Mouse (Mus musculus) retina, postnatal 7 days (tissue): ENCODE measurements around the gene Retreg1.

ENCODE experiments used
- DNase-seq: peaks from one replicate; pipeline ENCODE4 v3.0.0-alpha.2; 2012; ENCODE audit warnings: low read depth, low spot score

Gene Retreg1

DNA sequence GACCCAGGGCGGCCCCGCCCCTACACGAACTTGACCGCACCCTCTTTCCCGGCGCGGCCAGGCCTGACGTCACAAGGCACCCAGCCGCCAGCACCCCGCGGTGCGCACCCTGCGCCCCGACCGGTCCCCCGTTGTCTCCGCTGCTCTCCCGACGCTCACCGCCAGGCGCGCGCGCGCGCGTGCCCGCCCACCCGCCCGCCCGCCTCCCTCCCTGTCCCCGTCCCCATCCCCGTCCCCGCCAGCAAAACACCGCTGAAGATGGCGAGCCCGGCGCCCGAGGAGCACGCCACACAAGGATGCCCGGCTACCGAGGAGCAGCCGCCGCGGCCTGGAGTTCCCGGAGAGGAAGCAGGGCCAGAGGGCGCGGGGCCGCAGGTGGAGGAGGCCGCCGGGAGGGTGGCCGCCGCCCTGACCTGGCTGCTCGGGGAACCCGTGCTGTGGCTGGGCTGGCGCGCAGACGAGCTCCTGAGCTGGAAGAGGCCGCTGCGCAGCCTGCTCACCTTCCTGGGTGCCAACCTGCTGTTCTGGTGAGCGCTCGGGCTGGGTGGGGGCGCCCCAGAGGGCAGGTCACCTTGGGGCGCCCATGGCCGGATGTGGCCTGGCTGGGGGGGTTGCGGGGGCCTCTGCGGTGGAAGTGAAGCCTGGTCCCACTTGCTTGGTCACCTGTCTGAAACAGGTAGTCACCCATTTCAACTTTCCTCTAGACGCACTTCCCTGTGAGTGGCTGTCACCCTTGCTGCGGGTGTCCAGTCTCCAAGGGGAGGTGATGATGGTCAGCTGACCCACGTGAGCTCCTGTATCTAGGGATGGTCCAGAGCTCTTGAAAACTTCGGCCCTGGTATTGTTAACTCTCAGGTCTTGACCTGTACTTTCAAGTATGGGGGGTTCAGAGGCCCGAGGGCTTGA is at the start of gene Retreg1:
Gene Retreg1, plus strand, starts transcription at position 95 of the 906 bp plus-strand sequence.
- peak; percentile 40 for DNase-seq

DNA sequence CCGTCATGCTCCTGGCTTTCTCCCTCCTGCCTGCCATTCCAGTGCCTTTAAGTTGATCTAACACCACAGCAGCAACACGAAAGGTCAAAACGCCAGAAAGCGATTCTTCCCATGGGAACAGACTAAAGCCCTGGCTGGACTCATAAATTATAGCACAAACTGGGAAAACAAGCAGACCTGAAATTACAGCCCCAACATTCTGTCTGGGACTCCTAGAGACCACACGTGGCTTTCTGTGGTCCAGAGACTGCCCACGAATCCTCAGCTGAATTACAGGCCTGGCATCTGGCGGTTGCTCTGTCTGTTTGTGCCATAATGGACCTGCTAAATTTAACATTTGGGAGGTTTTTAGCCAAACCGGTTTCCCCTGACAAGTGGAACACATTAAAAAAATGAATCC is 48.9 kb upstream of the Retreg1 start:
- DNase-seq = no peak

DNA sequence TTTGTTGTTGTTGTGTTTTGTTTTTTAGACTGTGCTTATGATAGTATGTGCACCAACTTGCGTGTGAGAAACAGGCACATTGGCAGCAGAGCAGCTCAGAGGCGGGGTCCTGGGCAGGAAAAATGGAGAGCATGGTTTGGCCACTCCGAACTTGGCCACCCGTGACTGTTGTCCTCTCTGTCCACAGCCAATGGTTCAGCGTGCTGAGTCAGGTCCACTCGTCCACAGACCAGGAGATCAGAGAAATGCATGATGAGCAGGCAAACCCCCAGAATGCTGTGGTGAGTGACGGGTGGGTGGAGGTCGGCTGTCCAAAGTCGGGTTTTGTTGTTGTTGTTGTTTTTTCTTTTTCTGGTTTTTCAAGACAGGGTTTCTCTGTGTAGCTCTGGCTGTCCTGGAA is 47.5 kb upstream of the Retreg1 start:
- no peak for DNase-seq

DNA sequence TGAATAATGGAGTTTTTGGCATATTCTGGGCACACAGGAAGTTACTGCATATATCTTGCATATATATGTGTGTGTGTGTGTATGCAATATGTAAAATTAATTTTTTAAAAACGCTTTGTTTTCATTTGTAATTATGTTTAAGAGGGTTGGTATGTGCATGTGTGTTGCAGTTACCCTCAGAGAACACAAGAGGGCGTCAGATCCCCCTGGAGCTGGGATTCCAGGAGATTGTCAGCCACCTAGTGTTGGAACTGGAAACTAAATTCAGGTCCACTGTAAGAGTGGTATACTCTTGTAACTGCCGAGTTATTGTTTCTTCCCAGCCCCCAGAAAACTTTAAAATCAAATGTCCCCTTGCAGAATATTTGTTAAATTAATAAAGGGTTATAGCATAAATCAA is 46.6 kb upstream of the Retreg1 start:
- peak; percentile 25 for DNase-seq

DNA sequence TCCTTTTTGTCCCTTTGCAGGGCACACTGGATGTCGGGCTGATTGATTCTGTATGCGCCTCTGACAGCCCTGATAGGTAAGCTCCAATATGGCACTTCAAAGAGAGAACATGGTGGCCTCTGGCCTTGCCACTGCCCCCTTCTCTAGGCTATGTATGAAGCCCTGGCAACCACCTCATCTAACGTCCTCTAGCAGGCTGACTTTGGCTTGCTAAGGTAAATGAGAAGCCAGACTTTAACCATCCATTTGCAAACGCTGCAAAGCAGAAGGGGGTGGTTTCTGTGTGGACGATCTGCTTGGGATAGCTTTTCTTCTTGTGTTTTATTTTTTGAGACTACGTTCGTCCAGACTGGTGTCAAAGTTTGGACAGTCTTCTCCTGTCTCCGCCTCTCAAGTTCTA is 45.8 kb upstream of the Retreg1 start:
- no peak for DNase-seq

DNA sequence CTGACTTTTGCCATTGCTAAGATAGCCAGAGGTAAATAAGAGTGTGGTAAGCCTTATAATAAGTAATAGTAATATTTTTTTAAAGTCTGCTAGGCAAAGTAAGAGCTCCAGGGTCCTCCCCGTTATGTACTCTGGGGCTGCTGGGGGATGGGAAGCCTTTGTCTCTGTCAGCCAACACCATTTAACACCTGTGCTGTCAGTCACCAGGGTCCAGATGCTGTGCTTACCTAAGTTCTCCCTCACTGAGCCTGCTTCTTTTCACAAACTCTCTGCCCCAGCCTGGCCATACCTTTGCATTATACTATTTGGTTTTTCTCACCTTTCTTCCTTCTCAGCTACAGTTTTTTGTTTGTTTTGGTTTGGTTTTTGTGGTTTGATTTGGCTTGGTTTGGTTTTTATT is 45.1 kb upstream of the Retreg1 start:
- DNase-seq = no peak

DNA sequence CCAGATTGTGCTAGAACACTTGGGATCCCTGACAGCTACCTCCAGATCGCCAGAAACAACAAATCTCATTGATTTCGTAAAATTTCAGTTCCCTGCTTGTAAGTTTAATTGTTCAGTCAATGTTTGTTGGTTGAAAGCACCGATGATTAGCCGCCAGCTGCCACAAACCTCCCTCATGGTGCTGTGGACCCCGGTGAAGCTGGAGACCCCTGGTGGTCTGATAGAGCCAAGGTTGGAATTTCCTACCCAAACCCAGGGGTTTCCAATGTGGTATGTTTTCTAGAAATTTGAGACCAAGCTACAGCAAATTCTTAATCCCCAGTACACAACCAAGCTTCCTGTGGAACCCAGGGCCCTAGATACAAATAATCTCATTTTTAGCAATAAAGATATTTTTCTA is 41.3 kb upstream of the Retreg1 start:
- DNase-seq = no peak

DNA sequence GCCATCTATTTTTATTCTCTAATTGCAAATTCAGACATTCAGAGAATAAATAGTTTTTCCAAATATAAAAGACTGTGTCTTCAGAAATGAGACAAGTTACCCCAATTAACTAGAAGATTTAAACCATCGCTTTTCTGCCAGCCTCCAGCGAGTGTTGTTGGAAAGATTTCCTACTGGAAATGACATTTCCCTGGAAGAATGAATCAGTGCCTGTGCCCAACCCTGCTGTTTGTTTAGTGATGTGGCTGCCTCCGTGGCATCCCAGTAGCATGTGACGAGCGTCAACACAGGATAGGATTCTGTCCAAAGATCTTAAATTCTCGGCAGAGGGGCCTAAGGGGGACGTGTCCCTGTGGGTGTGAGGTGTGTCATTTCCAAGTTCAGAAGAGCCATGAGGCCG is 40.8 kb upstream of the Retreg1 start:
- no peak for DNase-seq

DNA sequence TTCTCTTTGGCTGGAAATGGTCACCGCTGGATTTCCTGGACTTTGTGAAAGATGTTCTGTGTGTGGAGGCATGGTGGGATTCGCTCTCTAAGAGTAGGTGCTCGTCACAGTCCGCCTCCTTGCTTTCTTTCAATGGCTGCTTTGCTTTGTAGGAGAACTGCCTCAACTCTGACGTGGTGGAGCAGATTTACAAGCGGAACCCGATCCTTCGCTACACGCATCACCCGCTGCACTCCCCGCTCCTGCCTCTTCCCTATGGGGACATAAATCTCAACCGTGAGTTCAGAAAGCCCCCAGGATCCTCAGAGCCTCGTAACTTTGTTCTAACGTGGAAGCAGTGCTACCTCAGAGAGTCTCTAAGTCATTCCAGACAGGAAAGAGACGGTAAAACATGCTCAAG is 39.9 kb upstream of the Retreg1 start:
- no peak for DNase-seq

DNA sequence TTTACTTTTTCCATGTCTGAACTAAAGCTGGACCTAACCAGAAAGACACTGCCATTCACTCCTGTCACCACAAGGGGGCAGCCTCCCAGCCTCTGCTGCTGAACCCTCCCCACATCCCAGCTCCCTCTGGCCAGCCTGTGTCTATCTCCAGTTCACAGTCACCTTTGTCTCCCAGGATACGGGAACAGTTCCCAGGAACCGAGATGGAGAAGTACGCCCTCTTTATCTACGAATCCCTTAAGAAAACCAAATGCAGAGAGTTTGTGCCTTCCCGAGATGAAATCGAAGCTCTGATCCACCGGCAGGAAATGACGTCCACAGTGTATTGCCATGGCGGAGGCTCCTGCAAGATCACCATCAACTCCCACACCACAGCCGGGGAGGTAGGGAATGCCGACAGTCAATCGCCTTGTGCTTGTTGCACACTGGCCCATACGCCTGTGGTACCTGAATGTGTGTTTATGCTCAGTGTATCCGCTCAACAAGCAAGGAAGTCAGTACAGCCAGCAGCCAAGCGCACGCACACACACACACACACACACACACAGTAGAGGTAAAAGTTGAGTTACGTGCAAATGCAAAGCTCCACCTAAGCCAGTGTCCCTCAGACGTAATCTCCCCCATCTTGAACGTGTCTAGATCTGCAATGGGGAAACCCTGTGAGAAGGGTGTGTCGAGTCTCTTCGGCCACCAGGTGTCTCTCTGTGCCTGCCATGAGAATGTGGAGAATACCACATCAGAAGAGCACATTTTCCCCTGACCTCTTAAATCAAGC is 37.5 kb upstream of the Retreg1 start:
- DNase-seq = peak; percentile 39

DNA sequence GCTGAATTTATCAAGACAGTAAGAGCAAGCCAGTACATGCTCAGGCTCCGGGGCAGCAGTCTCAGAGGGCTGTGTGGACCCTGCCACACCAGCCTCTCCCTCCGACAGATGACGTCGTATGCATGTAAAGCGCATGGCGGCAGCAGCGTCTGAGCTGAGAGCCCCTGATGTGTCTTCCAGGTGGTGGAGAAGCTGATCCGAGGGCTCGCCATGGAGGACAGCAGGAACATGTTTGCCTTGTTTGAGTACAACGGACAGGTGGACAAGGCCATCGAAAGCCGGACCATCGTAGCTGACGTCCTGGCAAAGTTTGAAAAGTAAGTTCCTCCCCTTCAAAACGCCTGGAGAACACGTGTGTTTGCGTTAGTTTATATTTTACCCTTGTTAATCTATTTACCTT is 36.6 kb upstream of the Retreg1 start:
- DNase-seq = no peak

DNA sequence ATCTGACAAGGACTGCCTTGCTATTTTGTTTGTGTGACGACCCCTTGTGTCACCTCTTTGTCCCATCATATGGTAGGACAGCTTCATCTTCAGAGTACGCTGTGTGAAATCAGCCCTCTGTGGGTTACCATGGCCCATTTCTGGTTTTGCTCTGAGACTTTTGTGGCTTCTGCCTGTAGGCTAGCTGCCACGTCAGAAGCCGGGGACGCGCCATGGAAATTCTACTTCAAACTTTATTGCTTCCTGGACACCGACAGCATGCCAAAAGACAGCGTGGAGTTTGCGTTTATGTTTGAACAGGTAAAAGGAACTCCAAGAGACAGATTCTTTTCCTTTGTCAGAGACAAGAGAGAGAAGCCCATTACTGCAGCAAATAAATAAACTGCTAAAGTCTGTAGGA is 36.1 kb upstream of the Retreg1 start:
- no peak for DNase-seq

DNA sequence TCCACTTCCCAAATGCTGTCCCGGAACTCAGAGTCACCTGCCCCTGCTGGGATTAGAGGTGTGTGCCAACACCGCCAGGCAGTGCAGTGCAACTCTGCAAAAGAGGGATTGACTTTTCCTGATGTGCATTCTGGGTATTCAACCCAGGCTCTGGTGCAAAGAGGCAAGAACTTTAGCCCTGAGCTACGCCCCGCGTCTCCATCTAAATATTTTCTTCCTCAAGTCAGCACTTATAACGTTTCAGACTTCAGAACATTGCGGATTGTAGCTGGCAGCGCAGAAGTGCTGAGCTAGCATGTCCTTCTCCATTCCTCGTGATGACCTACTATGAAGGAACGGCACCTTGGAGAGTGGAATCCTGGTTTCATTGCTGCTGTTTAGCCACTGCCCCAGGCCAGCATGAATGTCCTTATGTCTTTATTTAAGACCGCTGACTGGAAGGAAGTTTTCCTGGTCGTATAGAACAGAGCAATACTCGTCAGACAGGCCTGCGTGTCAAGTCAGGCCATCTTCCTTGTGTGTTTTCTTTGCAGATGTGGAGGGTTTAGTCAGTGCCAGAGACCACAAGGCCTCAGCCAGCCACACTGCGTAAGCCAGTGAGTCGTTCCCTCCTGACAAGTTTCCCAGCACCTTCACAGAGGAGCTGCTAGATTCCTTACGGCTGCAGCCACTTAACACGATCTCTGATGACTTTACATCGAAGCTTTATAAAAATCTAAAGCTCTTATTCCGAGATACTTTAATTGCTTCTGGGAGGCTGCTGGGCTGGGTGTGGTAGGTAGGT is 34.1 kb upstream of the Retreg1 start:
- no peak for DNase-seq

DNA sequence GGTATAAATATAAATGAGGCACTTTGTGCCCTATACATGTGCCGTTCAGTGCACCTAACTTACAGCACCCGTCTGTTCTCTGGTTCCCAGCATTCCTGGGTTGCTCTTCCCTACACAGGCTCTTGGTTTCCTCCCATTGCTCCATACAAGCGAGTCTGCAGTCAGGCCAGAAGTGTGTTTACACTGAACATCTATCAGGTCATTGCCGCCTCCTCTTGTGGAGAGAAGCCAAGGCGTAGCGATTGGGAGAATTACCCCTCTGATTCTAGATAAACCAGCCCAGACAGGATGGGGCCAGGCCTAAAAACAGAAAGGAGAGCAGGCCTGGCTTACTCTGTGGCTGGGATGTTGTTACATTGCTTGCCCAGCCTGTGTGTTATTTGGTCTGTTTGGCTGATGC is 33.3 kb upstream of the Retreg1 start:
- no peak for DNase-seq

DNA sequence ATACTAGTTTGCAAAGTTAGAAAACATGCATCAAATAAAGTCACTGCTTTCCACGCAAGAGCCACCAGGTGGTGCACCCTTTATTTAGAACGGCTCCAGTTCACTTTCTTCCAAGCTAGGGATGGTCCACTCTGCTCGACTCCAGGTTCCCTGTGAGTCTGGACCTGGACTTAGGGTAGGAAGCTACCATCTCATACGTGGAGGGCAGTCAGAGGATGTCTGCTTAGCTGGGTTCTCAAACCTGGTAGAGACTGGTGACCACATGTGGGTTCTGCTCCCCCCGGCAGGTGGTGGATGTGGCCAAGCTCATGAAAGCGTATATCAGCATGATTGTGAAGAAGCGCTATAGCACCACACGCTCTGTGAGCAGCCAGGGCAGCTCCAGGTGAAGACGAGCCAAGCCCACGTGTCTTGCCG is 31.1 kb upstream of the Retreg1 start:
- DNase-seq = no peak

DNA sequence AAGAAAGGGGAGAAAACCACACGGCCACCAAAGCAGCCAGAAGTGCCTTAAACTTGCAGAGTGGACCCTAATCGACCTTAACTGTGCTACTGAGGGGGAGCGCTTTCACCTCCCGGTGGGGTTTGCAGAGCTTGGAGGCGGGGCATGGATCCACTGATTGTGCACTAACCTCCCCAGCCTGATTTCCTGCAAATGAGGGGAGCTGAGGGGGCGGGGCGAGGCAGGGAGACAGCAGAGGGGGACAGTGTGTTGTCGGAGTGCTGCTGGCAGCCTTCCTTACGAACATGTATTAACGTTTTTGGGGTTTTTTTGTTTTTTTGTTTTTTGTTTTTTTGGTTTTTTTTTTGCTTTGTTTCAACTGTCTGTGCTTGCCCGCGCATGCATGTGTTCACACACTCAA is 30.5 kb upstream of the Retreg1 start:
- DNase-seq = no peak

DNA sequence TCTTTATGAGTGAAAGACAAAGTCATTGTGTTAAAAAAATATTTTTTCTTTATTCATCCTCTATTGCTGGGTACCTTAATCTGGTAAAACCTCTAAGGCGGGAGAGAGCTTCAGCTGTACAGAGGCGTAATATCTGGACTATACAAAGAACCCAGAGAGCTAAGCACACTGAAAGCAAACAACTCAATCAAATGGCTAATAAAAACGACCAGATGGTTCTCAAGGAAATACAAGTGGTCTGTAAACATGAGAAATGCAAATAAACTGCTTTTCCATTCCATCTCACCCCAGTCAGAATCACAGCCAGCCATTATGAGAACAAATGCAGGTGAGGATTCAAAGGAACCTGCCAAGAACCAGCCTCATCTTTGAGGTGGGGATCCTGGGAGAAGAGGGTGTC is 28.4 kb upstream of the Retreg1 start:
- DNase-seq = no peak

DNA sequence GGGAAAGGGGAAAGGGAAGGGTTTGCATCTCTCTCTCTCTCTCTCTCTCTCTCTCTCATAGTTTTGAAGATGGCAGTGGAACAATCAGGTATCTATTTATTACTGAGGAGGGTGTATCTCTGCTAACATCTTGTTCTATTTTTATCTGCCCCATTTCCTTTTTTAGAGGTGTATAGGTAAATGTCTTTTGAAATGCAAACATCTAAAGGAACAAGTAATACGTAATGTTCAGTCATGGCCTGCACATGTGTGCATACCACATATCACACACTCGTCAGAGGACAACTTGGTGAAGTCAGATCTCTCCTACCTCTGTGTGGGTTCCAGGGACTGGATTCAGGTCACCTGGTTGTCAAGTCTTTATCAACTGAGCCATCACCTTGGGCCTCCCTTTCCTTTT is 25.8 kb upstream of the Retreg1 start:
- no peak for DNase-seq

DNA sequence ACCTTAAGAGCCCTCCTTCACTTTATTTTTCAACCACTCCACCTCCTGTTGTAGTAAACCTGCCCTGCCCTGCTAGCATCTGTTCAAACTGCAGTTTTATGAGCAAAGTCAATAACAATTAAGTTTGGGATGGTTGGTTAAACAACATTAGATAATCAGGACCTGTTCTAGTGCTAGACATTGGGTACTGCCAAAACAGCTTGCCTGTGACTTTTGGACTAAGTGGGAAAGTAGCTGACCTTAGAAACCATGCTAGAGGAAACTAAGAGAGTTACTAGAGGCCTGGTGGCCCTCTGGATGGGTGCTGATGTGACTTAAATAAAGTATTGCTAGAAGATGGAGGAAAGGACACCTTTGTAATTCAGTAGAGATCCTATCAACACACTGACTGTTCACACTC is 21.0 kb upstream of the Retreg1 start:
- DNase-seq = no peak

DNA sequence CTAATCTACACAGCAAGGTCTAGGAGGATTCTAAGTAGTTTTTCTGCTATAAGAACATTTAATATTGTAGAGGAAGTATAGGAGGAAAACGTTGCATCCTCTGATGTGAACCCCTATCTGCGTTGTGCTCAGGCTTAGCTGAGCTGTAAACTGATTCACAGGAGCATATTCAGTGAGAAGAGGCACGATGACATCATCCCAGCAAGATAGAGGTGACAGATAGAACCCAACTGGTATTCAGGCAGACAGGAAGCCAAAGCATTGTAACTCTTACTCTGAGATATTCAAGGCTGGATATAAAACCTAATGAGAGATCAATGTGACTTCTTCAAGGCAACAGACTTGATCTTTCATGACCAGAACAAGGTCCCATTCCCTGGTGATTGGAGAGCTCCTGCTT is 20.3 kb upstream of the Retreg1 start:
- no peak for DNase-seq

DNA sequence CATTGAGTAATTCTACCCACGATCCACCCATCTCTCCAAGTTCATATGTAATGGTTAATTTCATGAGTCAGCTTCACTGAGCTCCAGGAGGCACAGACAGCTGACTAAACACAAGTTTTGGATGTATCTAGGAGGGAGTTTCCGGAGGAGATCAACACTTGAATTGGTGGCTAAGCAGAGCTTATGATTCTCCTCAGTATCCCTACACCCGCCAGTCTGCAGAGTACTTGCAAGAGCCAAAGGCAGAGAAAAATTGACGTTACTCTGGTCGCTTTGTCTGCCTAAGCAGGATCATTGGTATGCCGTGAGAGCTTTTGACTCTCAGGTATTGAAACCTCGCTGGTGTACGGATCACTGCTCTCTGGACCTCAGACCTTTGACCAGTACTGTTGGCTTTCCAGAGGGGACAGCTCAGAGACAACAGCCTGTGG is 16.4 kb upstream of the Retreg1 start:
- DNase-seq = no peak

DNA sequence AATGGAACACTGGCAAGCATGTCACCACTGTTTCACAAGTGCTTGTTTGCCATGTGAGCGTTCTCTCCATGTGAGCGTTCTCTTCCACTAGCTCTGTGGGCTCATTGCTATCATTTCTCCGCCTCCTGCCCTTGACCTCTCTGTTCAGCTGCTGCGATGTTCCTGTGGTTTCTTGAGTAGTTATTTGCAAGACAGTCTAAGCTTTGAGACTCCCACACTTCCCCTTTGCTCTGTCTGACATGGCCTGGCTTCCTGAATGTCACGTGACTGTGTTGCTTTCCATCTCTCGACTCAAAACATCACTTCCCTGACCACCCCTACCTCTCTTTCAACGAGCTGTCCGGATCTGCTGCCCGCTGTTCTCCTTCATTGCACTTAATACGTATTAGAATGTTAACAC is 14.5 kb upstream of the Retreg1 start:
- no peak for DNase-seq
